Mouse (Mus musculus): Measurements from ENCODE around the gene Tspan3.

The Tspan3 gene
- long read RNA-seq, experiment 1, transcript Tspan3-201 (7 exons, 1,716 nt) = major isoform, 279 of 288 reads
- long read RNA-seq, experiment 1, partial matches to known transcripts = 6 of 288 reads
- long read RNA-seq, experiment 1, other reads (novel, unspliced or antisense) = 3 of 288 reads
- long read RNA-seq, experiment 2, transcript Tspan3-201 (7 exons, 1,716 nt) = major isoform, 341 of 362 reads
- long read RNA-seq, experiment 2, partial matches to known transcripts = 8 of 362 reads
- long read RNA-seq, experiment 2, other reads (novel, unspliced or antisense) = 13 of 362 reads

DNA sequence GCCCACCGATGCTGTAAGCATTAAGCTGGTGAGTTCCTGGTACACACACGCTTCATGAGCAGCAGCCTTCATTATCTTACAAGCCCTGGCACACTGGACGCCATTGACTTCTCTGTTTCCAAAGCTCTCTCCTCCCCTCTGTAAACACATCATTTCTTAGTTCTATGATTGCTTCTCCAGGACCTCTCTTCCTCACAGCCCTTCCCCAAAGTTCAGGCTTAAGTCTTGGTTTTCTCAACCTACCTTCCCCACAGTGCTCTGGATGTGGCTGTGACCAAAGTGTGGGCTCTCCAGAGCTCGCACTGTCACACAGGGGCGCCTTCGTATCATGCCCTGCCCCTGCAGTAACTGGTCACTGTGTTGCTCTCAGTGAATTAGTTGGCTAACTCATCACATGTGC, at the start of gene Tspan3:
TSS of gene Tspan3 (minus strand) at position 101 of the 400 bp plus-strand sequence.
- intact Hi-C loops (cut with DNase I) = no loop called here

DNA sequence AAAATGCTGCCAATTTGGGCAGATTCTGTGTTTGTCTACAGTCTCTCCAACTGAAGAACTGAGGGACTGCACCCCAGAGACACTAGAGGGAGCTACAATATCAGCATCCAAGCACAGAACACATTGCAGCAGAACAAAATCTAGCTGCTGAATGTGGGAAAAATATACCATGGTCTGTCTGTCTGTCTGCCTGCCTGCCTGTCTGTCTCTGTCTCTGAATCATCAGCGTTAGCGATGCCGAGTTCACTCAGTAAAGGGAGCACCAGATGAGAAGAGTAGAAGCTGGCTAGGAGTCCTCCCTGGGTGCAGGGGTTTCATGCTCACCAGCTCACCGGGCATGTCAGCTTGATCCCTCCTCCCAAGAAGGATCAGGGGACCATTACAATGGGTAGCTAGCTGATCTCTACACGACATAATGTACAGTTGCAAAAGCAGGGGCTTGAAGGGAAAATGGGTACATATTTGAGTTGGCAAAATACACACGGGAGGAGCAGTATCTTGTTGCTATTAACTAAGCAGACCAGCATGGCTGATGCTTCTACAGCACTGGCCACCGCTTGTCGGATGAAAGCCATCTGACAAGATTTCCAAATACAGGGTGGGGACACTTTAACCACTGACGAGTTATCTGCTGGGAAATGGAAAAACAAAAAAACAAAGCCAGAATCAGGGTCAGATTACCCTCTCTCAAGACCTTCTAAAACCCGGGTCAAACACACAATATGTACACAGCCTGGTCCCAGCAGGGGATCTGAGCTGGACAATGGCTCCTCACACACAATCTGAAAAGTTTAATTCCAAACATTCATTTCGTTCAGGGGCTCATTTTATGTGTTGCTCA, 48.4 kb upstream of the Tspan3 start:
- intact Hi-C loops (cut with DNase I) = loop anchor here (5.0 kb wide), 3 partner anchors 49 to 424 kb away; no protein-coding TSS in a partner anchor

DNA sequence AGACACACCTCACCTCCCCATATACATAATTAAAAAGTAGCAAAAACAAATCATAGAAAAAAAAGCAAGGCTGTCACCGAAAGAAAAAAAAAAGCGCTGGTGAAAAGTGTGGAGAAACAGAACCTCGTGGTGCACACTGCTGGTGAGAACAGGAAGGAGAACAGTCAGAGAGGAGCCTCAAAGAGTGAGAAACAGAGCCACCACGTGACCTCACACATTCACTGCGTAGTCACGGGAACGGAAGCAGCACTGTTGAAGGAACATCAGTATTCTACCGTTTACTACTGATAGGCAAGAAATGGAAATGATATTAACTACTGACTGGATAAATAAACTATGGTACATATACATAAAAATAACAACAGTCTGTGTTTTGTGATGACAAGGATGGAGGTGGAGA, 43.5 kb upstream of the Tspan3 start:
- intact Hi-C loops (cut with DNase I) = no loop called here

DNA sequence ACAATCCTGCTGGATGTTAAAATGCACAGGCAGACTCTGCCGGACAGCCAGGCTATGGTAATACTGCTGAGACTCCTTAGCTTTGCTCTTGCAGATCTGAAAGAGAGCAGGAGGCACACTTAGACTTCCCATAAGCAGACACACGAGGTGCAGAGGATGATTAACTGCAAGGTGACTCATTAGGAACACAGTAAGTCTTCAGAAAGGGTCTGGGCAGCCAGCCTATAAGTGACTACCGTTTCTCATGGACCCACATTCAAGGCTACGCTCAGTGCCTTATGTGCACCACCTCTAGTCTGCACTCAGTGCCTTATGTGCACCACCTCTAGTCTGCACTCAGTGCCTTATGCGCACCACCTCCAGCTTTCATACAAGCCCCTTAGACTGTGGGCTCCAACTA, 42.2 kb upstream of the Tspan3 start:
- intact Hi-C loops (cut with DNase I) = no loop called here

DNA sequence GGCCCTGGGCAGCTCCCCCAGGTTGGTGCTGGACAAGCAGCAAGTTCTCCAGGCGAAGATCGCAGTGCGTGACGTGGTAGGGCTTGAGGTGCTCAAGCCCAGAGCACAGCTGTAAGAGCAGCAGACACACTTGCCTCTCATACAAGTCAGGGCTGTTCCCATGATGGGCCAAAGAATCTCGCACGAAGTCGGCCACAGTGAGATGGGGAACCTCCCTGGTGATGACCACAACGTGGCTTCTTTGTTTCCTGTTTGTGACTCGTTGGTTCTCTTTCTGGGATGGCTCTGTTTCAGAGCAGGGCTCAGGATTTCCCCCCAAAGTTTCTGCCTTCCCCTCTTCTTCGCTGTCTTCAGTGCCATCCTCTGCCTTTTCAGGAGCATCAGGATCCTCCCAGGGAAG, 41.8 kb upstream of the Tspan3 start:
- intact Hi-C loops (cut with DNase I) = no loop called here

DNA sequence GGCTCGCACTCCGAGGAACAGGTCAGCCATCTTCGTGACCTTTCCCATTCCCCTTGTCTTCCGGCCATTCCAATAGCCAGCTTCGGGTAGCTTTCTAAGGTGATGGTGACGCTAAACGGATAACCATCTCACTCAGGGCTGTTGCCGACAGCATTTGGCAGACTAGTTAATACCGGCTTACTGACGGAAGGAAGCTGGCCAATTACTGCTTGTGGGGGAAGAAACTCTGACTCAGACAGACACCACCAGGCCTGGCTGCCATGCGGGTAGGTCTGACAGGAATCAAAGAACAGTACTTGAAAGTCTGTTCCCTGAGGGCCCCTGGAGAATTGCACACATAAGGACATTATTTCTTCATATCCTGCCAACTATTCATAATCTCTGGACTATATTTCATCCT, 40.1 kb upstream of the Tspan3 start:
- intact Hi-C loops (cut with DNase I) = no loop called here

DNA sequence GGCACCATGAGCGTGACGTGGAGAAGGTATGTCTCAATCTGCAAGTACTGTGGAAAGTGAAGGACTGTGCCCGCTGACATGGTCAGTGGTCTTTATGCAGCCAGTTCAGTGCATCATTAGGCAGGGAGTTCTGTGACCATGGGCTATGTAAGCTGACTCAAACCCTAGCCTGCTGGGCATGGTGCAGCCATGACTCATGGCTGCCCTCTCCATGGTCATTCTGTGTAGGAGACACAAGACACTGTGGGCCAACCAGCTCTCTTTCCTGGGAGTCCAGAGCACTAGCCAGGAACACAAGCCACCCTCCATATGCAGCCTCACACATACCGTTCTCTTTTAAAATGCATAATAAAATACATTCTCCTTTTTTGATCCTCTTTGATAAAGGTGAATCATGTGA, 39.0 kb upstream of the Tspan3 start:
- intact Hi-C loops (cut with DNase I) = no loop called here

DNA sequence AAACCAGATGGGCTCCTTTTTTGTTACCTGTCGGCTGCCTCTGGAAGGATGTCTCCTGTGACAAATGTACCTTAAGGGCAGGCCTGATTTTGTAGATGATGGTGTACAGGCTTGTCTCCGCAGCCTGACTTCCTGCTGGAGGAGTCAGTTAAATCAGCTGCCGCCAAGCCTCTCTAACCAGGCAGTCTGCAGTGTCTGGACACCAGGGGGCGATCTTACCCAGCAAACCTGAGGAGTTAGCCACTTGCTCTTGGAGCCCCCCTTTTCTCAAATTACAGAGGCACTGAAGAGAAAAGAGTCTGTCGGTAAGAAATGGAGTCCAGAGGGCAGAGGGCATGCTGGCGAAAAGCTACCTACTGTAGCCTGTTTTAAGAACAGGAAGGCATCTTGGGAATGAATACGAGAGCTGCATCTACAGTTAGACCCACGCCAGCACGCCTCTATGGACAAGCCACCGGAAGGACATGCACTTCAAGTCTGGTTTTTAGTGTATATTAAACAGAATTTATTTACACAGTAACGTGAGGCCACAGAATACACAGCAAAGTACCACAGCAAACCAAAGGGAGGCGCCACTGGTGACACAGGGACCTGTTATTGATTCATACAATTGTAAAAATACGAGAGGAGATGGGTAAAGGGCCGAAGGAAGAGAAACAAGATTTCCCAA, 35.5 kb upstream of the Tspan3 start:
- intact Hi-C loops (cut with DNase I) = loop anchor here (2.0 kb wide), 1 partner anchor 352 kb away; no protein-coding TSS in a partner anchor

DNA sequence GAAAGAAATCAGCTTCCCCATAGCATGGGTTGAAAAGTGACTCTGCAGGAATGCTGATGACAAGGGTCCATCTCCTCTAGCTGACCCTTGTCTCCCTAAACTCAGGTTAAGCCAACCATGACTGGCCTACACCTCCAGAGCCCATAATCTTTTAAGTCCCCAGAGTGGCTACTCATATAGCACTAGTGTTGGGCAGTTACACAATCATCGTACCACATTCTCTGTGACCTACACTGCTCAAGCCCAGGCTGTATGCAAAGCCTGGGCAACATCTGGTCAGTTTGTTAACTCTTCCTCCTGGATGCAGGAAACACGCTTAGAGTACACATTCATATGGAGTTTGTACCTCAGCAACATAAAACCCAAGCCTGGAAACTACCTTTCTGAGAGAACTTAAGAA, 34.9 kb upstream of the Tspan3 start:
- intact Hi-C loops (cut with DNase I) = loop anchor here (2.0 kb wide), 1 partner anchor 353 kb away; no protein-coding TSS in a partner anchor

DNA sequence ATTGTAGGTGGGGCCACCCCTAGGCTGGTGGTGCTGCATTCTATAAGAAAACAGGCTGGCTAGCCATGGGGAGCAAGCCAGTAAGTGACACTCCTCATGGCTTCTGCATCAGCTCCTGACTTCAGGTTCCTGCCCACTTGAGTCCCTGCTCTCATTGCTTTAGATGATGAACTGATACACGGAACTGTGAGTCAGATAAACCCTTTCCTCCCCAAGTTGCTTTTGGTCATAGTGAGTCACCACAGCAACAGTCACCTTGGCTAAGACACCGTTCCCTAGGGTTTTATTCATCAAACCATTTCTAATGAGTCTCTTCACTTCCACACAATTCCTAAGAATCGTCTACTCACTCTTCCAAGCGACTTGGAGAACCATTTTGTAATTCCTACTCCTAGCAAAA, 31.6 kb upstream of the Tspan3 start:
- intact Hi-C loops (cut with DNase I) = no loop called here

DNA sequence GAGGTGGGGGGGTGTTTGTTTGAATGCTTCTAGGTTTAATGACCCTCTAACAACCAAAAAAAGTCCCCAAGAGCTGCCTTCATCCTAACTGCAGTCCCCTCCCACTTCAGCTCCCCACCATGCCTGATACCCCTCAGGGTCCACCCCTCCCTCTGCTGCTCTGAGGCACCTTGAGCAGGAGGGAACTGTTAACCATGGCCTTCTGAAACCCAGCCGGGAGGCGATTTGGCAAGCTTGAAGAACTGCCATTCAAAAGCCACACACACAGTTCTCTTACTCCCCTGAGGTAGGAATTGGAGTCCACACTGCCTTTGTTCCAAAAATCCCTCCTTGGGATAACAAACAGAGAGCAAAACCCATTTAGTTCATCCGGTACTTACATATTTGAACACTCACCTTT, 29.9 kb upstream of the Tspan3 start:
- intact Hi-C loops (cut with DNase I) = no loop called here

DNA sequence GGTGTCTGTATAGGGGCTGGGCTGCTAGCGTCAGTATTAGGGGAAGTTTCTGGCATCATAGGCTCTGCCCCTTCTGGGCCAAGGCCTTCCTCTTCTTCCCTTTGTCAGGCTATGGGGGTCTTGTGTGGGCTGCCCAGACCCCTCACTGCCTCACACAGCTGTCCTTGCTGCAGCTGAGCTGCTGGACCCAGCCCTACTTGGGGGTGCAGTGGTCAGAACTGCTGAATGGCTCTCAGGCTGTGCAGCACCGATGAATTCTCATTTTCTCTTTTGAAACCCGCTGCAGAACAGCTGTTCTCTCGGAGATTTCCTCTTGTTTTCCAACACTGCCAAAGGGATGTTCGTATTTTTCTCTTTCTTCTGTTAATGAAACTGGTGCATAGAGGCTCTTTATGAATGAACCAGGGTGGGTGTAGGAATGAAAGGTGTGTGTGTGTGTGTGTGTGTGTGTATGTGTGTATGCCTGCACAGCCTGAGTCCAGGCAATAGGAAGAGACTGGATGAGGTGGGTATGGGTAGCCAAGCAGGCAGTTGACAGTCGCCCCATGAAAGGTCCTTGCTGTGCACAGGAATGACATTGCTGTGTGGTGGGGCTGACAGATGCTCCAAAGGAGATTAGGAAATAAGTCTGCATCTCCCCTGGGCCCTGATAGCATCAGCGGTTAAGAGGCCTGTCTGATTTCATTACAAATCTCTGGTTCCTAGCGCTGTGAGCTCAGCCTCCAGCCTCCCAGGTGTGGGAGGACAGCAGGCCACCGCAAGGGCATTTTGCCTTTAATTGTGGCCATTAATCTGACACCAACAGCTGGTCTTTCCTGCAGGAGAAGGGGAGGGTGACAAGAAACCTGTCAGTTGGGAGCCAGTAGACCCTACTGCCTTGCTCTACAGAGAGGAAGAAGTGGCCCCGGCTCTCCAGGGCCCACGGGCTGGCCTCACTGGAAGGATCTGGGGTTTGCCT, 26.5 kb upstream of the Tspan3 start:
- intact Hi-C loops (cut with DNase I) = no loop called here

DNA sequence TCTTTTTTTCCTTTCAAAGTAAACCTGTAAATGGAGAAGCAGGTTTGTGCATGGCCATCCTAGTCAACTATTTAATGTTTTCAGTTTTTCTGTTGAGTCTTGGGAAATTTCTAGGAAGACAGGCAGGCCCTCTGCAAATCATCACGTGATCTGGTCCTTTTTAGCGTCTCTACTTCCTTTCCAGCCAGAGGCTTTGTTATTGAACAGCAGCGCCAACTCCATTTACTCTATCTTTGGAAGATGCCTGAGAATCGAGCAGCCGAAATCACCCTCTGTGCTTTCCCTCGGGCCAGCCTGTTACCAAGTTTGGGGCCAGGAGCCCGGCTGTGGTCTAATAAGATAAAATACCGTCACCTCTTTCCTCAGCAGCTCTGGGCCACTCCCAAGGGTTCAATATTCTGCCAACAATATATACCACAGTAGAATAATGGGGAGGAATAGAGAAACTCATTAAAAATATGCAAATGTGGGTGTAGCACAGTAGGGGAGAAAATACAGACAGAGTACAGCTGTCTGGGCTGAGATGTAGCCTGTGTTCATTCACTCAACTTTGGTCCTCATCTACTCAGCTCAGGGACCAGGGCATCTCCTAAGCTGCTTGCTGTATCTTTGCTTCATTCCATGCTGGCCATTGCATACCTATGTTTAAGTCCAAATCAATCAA, 15.0 kb upstream of the Tspan3 start:
- intact Hi-C loops (cut with DNase I) = no loop called here

DNA sequence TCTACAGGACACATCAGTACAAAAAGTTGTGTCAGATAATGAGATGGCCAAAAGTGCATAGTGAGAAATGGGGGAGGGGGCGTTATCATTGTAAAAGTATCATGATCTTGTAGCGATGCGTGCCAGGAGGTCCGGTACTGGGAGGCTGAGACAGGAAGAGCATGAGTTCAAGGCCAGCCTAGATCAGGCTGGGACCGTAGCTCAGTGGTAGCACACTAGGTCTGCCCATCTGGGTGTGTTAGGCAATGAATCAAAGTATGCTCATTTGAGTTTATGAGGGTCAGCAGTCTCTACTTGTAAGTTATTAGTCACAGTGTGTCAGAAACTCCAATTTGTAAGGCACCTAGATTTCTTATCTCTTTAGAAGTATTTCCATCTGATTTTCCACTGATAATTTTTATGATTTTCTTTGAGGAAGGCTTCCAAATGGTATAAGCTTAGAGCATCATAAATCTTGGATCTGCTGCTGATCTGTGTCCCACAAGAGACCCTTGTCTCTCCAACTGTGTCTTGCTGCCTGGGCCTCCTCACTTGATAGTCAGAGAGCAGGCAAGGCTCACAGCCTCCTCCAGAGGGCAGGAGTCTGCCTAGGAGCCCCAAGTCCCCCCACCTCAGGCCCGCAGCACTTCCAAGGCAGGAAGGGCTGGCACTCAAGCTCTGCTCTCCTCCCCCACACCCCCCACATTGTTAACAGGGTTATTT, 14.3 kb upstream of the Tspan3 start:
- intact Hi-C loops (cut with DNase I) = no loop called here

DNA sequence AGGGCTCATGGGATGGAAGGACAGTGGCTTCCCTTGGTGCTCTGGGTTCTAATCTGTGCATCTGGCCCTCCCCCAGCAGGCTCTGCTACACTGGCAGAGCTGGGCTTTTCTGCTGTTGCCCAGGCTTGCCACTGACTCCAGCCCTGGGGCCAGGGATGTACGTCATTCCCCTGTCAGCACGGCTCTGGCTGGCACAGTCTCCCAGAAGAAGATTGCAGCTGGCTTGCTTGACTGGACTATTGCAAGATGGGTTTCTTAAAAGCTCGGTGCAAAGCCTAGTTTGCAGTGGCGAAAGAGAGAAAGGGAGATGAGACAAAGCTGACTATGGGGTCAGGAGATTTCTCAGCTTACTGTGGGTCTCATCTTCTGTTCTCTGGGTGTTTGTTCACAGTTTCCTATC, 12.1 kb upstream of the Tspan3 start:
- intact Hi-C loops (cut with DNase I) = no loop called here

DNA sequence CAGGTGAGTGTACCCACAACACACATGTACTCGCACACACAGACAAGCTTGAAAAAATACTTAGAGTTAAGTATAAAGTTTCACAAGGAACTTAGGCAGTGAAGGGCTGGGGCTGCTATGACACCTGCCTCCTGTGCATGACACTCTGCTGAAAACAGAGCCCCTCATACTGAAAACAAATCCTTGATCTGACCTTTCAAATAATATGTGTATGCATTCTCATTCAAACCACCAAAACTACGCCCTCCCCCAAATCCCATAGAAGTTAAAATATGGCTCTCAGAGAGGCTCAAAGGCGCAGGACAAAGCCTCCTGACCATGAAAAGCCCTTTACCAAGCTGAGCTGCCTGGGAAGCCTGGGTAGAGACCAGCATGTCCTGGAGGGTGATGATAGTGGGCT, 10.0 kb upstream of the Tspan3 start:
- intact Hi-C loops (cut with DNase I) = no loop called here

DNA sequence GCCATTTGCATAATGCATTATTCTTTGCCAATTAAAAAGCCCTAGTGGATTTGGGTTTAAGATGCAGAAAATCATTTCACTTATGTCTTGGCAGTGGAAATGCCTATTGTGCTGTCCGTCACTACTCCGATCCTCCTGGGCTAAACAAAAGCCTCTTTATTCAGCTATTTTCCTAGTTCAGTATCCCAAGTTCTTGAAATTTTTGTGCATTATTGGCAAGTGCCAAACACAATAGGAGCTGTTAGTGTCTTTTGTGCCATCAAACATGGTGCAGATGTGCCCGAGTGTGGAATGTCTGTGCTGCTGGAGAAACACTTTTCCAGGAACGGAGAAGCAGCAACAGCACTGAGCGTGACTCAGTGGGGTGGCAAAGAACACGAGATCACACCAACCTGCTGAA, 2.4 kb upstream of the Tspan3 start:
- intact Hi-C loops (cut with DNase I) = no loop called here

DNA sequence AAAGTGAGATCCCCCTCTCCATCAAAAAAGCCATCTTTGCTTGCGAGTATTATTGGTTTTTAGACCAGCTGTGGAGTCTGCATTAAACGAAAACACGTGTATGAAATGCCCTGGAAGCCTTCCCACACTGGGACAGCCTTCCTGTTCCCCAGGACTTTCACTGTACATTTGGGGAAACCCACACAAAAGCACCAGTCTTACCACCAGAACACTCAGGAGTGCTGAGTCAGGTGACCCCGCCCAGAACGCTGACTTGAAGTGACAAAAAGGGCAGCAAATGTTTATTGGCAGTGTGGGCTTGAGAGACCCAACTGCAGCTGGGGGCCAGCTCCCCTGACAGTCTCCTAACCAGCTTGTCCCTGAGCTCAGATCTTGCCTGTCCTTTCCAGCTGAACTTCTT, 884 bp upstream of the Tspan3 start:
- intact Hi-C loops (cut with DNase I) = no loop called here

DNA sequence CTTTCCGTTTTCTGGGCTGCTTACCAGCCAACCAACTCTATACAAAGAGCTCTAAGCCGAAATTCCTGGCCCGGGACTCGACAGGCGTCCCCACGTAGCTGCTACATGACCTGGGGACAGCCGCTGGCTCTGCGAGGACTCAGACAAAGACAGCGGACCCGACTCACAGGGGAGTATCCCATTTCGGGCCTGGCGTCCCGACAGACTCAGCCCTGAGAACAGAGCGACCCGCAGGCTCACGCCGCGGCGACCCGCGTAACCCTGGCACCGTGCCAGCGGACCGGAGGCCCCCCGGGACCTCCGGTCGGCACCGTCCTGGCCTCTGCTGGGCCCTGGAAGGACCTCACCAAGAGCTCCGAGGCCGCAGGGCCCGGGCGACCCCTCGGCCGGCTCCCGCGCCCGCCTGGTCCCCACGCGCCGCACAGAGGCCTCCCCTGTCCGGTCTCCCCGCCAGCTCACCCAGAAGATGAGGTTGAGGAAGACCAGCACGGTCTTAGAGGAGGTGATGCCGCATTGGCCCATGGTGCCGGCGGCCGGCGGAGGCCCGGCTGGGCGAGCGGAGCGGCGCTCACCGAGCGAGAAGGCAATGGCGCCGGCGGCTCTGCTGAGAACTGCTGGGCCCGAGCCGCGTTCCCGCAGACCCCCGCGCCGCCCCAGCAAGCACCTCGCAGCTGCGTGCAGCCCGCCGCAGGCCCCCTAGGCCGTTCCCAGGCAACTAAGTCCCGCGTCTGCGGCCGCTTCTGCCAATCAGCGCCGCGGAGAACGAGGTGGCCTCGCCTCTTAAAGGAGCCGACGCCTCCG, 4.7 kb downstream of the Tspan3 start:
- intact Hi-C loops (cut with DNase I) = no loop called here

All from adrenal gland (tissue).